Mouse (Mus musculus) myocyte (in vitro differentiated cells): Measurements from ENCODE around the gene Prkaa2. TPM values are rescaled to one million over a fixed set of nuclear protein-coding genes. Genes with fewer than 3 reads are reported as not detected.

Experiments used
- H3K27me3 ChIP-seq: one replicate; pipeline ENCODE4 v1.6.1; 2011; ENCODE audit not compliant: control insufficient read depth, insufficient read depth, insufficient read length
- H3K36me3 ChIP-seq: one replicate; pipeline ENCODE4 v1.6.1; 2011; ENCODE audit not compliant: control insufficient read depth, insufficient read depth
- H3K4me2 ChIP-seq: one replicate; pipeline ENCODE4 v1.6.1; 2011; ENCODE audit warnings: low read depth, control low read depth
- H3K4me3 ChIP-seq: one replicate; pipeline ENCODE4 v1.5.1; 2011; ENCODE audit warnings: mild to moderate bottlenecking, control low read depth, moderate library complexity
- H3K79me2 ChIP-seq: one replicate; pipeline ENCODE4 v1.6.1; 2011; ENCODE audit not compliant: control insufficient read depth, insufficient read depth
- H3ac ChIP-seq: one replicate; pipeline ENCODE4 v1.6.1; 2011; ENCODE audit not compliant: control insufficient read depth, insufficient read length
- CEBPB ChIP-seq: IDR thresholded peaks from 2 replicates; pipeline ENCODE4 v1.6.1; 2011; ENCODE audit warnings: mild to moderate bottlenecking, moderate library complexity; ENCODE audit not compliant: poor library complexity, insufficient read depth, severe bottlenecking
- E2F4 ChIP-seq: IDR thresholded peaks from one replicate; pipeline ENCODE4 v1.6.1; 2011; ENCODE audit warnings: mild to moderate bottlenecking, control low read depth, moderate library complexity; ENCODE audit not compliant: insufficient read depth
- MAX ChIP-seq: IDR thresholded peaks from one replicate; pipeline ENCODE4 v1.6.1; 2011; ENCODE audit warnings: low read depth, mild to moderate bottlenecking, control low read depth
- MYOD1 ChIP-seq, 3 experiments: IDR thresholded peaks; one replicate each; pipeline ENCODE4 v1.6.1; 2011; ENCODE audit warnings: control low read depth in 2 of 3, low read depth in 2 of 3, mild to moderate bottlenecking in 2 of 3, moderate library complexity in 1 of 3; ENCODE audit not compliant: insufficient read length in 2 of 3, control insufficient read depth in 1 of 3
- MYOG ChIP-seq, 3 experiments: IDR thresholded peaks; one replicate each; pipeline ENCODE4 v1.6.1; 2011; ENCODE audit warnings: control low read depth in 2 of 3, low read depth in 2 of 3, mild to moderate bottlenecking in 2 of 3; ENCODE audit not compliant: insufficient read length in 2 of 3, control insufficient read depth in 1 of 3, insufficient read depth in 1 of 3
- POLR2A ChIP-seq: IDR thresholded peaks from one replicate; pipeline ENCODE4 v1.6.1; 2011; ENCODE audit warnings: low read depth, mild to moderate bottlenecking, control low read depth, moderate library complexity; ENCODE audit not compliant: insufficient read length
- POLR2AphosphoS2 ChIP-seq: IDR thresholded peaks from one replicate; pipeline ENCODE4 v1.6.1; 2011; ENCODE audit warnings: low read depth, control low read depth; ENCODE audit not compliant: insufficient read length
- REST ChIP-seq: IDR thresholded peaks from one replicate; pipeline ENCODE4 v1.6.1; 2011; ENCODE audit warnings: mild to moderate bottlenecking, control low read depth, moderate library complexity; ENCODE audit not compliant: insufficient read depth, insufficient read length
- SRF ChIP-seq: IDR thresholded peaks from one replicate; pipeline ENCODE4 v1.6.1; 2011; ENCODE audit warnings: low read depth; ENCODE audit not compliant: control insufficient read depth, insufficient read length
- TCF12 ChIP-seq: IDR thresholded peaks from one replicate; pipeline ENCODE4 v1.6.1; 2011; ENCODE audit warnings: mild to moderate bottlenecking, control low read depth; ENCODE audit not compliant: poor library complexity, insufficient read depth, severe bottlenecking
- TCF3 ChIP-seq: IDR thresholded peaks from one replicate; pipeline ENCODE4 v1.6.1; 2011; ENCODE audit warnings: low read depth, control low read depth; ENCODE audit not compliant: insufficient read length
- USF1 ChIP-seq: IDR thresholded peaks from one replicate; pipeline ENCODE4 v1.6.1; 2011; ENCODE audit warnings: low read depth, mild to moderate bottlenecking, control low read depth, moderate library complexity
- polyA plus RNA-seq: library from polyadenylated mRNA; unstranded; fragments of >200 nt; fragmentation: generic; extraction: Trizol; gene quantifications from one replicate; pipeline ENCODE4 v1.2.1, GENCODE M21; 2012; ENCODE audit warnings: missing spikeins

Prkaa2 gene
- polyA plus RNA-seq, 1 experiment: 2.2 TPM

DNA sequence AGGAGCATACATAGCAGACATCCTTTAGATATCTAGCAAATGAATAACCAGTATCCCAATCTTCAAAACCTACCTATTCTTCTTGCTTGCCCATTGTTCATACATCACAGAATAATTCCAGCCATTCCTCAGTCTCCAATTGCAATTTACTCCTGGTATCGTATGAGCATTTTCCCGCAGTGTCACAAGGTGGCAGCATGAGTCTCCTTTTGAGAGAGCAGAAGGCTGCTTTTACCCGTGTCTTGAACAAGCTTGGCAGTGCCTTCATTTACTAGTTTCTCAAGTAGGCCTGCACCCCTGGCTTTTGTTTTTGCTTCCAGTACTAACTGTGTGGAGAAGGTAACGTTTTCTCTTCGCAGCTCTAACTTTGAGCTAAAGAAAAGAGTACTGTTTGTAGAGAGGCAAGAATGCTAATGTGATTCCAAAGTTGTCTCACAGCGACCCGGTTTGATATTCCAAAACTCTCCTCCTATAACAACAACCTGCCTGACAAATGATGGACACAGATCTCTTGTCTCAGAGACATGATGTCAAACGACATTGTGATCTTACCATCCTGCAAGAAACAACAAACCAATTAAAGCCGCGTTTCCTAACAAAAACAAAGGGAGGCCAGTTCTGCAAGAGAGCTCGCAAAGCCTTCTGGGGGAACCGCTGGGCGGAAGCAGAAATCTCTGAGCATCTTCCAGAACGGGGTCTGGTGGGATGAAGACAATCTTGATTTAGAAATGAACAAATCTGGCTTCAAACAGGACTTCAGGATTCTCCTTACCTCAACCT lies 42.4 kb upstream of the Prkaa2 start:
- Histone ChIP-seq H3K27me3 (no peaks in the 10 kb centered on the region), H3K36me3 (no peaks in the 10 kb centered on the region), H3K4me3 (no peak overlapping the region), H3ac (no peak overlapping the region), H3K79me2 (no peaks in the 10 kb centered on the region), H3K4me2 (no peak overlapping the region)
- no peak for TF ChIP-seq E2F4
- no peak for TF ChIP-seq POLR2A
- TF ChIP-seq SRF: no peak
- no peak for TF ChIP-seq TCF3
- TF ChIP-seq TCF12: no peak
- no peak for TF ChIP-seq REST
- TF ChIP-seq USF1: no peak
- no peak for TF ChIP-seq MYOG (IDR thresholded peaks at IDR 0.05; ENCODE audit: control insufficient read depth in 1 of 3, insufficient read depth in 1 of 3, insufficient read length in 2 of 3, low read depth in 2 of 3)
- TF ChIP-seq POLR2AphosphoS2: no peak
- no peak for TF ChIP-seq MAX
- no peak for TF ChIP-seq MYOD1 (IDR thresholded peaks at IDR 0.05; ENCODE audit: control insufficient read depth in 1 of 3, insufficient read length in 2 of 3, low read depth in 2 of 3)
- no peak for TF ChIP-seq CEBPB

GRCm38 (mm10) chr4:105149492-105149891 lies 39.8 kb upstream of the Prkaa2 start:
- Histone ChIP-seq H3K79me2 (no peaks in the 10 kb centered on the region), H3K36me3 (no peaks in the 10 kb centered on the region), H3ac (no peak overlapping the region), H3K4me2 (no peak overlapping the region), H3K4me3 (no peak overlapping the region), H3K27me3 (no peaks in the 10 kb centered on the region)
- TF ChIP-seq TCF3: no peak
- TF ChIP-seq CEBPB: peak; percentile 46; the same call in 1 of the 2 replicates

- no peak overlapping the region for H3K4me2 ChIP-seq
- H3K27me3 ChIP-seq: no peaks in the 10 kb centered on the region
- TF ChIP-seq SRF (no peak), USF1 (peak; percentile 49), MYOD1 (IDR thresholded peaks at IDR 0.05; ENCODE audit: control insufficient read depth in 1 of 3, insufficient read length in 2 of 3, low read depth in 2 of 3) (peak; percentile 31 to 59 (median 36)), E2F4 (no peak), MYOG (IDR thresholded peaks at IDR 0.05; ENCODE audit: control insufficient read depth in 1 of 3, insufficient read depth in 1 of 3, insufficient read length in 2 of 3, low read depth in 2 of 3) (peak in 1 of 3 experiments; percentile 64), CEBPB (no peak), REST (no peak), TCF12 (peak; percentile 13), POLR2AphosphoS2 (no peak), MAX (no peak), TCF3 (peak; percentile 9), POLR2A (no peak)
- no peaks in the 10 kb centered on the region for H3K79me2 ChIP-seq
- no peaks in the 10 kb centered on the region for H3K36me3 ChIP-seq
- H3ac ChIP-seq: no peak overlapping the region
- no peak overlapping the region for H3K4me3 ChIP-seq
These were observed 23.8 kb upstream of the Prkaa2 start for GRCm38 (mm10) chr4:105133350-105134050.

DNA sequence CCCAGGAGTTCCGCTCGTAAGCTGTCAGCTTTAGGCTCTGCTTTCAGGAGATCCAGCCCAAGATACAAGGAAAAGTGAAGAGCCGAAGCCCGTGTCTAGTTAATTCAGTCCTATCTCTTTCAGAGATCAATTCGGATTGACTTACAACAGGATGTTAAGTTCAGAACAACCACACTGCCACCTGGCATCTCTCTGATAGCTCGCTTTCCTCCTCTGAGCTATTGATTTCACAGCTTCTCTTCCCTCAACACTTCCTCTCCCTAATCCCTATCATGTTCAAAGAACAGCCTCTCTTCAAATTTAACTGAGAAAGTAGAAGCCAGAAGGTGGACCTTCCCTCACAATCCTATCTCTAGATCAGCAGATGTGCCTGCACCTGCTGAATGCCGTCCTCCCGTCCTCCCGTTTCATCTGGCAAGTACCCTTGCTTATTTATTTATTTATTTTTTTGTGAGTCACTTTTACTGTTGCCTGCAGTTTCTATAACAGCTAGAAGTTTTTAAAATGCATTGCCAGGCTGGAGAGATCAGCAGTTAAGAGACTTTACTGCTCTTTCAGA lies 22.1 kb upstream of the Prkaa2 start:
- H3K27me3 ChIP-seq: no peaks in the 10 kb centered on the region

More for the DNA sequence above, 22.1 kb upstream of the Prkaa2 start:
- Histone ChIP-seq H3K4me2 (no peak overlapping the region), H3K79me2 (no peaks in the 10 kb centered on the region), H3K4me3 (no peak overlapping the region), H3ac (no peak overlapping the region), H3K36me3 (no peaks in the 10 kb centered on the region)
- no peak for TF ChIP-seq MAX
- no peak for TF ChIP-seq SRF
- peak; percentile 27 for TF ChIP-seq TCF12
- no peak for TF ChIP-seq USF1
- TF ChIP-seq MYOD1 (IDR thresholded peaks at IDR 0.05; ENCODE audit: control insufficient read depth in 1 of 3, insufficient read length in 2 of 3, low read depth in 2 of 3): peak in 2 of 3 experiments; percentile 28 to 56
